In genomic region chr7:127966371-127966918, GRCm38 (mm10) we compare ENCODE assay signal across 8 mouse cellular contexts. TPM values are rescaled to one million over a fixed set of nuclear protein-coding genes. Genes with fewer than 3 reads are reported as not detected.
DNase-seq lines count a peak whose midpoint lies in the region; ATAC-seq and TF ChIP-seq lines count a peak whose summit lies in the region.

No protein-coding gene starts in this region.

- no peaks in the 10 kb centered on the region for H3K27me3 ChIP-seq in intestine, embryonic 16.5 days (replicated peaks; ENCODE audit: control insufficient read depth, insufficient read depth, low read length)
- no peaks in the 10 kb centered on the region for H3K27me3 ChIP-seq in myocyte (ENCODE audit: control insufficient read depth, insufficient read depth, insufficient read length)

- H3K4me3 ChIP-seq in intestine, embryonic 16.5 days (ENCODE audit: low read length): peak overlapping the region; percentile 95
- peak overlapping the region; percentile 95 for H3K4me3 ChIP-seq in myocyte

- peak overlapping the region; percentile 98 for H3K27ac ChIP-seq in intestine, embryonic 16.5 days (ENCODE audit: low read length)

- TF ChIP-seq POLR2A in myocyte (IDR thresholded peaks at IDR 0.05; ENCODE audit: insufficient read length, low read depth): no peak

- WGBS in intestine, embryonic 16.5 days: 12% methylated on average over 10 of the region's 10 CpGs

- no peaks in the 10 kb centered on the region for H3K9me3 ChIP-seq in intestine, embryonic 16.5 days (ENCODE audit: control insufficient read depth, low read length)

- H3K36me3 ChIP-seq in intestine, embryonic 16.5 days (ENCODE audit: control insufficient read depth, insufficient read depth, low read length): peaks cover 8% of the 10 kb centered on the region; the same call in 1 of the 2 replicates
- peaks cover 14% of the 10 kb centered on the region for H3K36me3 ChIP-seq in myocyte (ENCODE audit: control insufficient read depth, insufficient read depth)

- H3ac ChIP-seq in myocyte (ENCODE audit: control insufficient read depth, insufficient read length): peak overlapping the region; percentile 89

- peak; percentile 32 for DNase-seq in kidney, adult 9 months
- no peak for DNase-seq in kidney, postnatal 25 days
- peak; percentile 34 for DNase-seq in NIH3T3 (ENCODE audit: low read depth)
- DNase-seq in urinary bladder, postnatal 10 days (ENCODE audit: low spot score): no peak
- DNase-seq in frontal cortex, postnatal 25 days (ENCODE audit: low spot score in 2 of 2): no peak

- peaks cover 12% of the 10 kb centered on the region for H3K4me1 ChIP-seq in intestine, embryonic 16.5 days (ENCODE audit: control insufficient read depth, insufficient read depth, low read length)

- peak overlapping the region; percentile 73 for H3K4me2 ChIP-seq in intestine, embryonic 16.5 days (ENCODE audit: low read depth, low read length)
- peak overlapping the region; percentile 95 for H3K4me2 ChIP-seq in myocyte (ENCODE audit: low read depth)

- ATAC-seq in erythroid progenitor cell, adult 5-6 weeks (replicated peaks; ENCODE audit: low FRiP score, poor library complexity, severe bottlenecking): peak; percentile 18
- peak; percentile 17 for ATAC-seq in intestine, embryonic 16.5 days

- H3K79me2 ChIP-seq in myocyte (ENCODE audit: control insufficient read depth, insufficient read depth): peaks cover 36% of the 10 kb centered on the region

- H3K9ac ChIP-seq in intestine, embryonic 16.5 days (ENCODE audit: low read depth, low read length): peak overlapping the region; percentile 99

TF ChIP-seq in myocyte, 11 proteins besides CTCF, POLR2A, EP300 and RAD21:
- no peak for TF ChIP-seq CEBPB (IDR thresholded peaks at IDR 0.05; ENCODE audit: insufficient read depth, poor library complexity, severe bottlenecking)
- TF ChIP-seq SRF (IDR thresholded peaks at IDR 0.05; ENCODE audit: control insufficient read depth, insufficient read length, low read depth): no peak
- TF ChIP-seq MYOD1 (IDR thresholded peaks at IDR 0.05; ENCODE audit: control insufficient read depth in 1 of 3, insufficient read length in 2 of 3, low read depth in 2 of 3): no peak
- no peak for TF ChIP-seq MYOG (IDR thresholded peaks at IDR 0.05; ENCODE audit: control insufficient read depth in 1 of 3, insufficient read depth in 1 of 3, insufficient read length in 2 of 3, low read depth in 2 of 3)
- no peak for TF ChIP-seq REST (IDR thresholded peaks at IDR 0.05; ENCODE audit: insufficient read depth, insufficient read length)
TF ChIP-seq in myocyte: peak in this region for 0.

RNA-seq across cellular contexts. Expression of gene Fus, which starts 0.8 kb away (rescaled TPM):
- total RNA-seq in erythroid progenitor cell, adult 5-6 weeks (2015; ENCODE audit: low replicate concordance): 125 and 187 TPM in 2 replicates
- 81.2 and 118 TPM in 2 replicates for total RNA-seq in erythroid progenitor cell, adult 5-6 weeks (2017; ENCODE audit: low replicate concordance)
- 204 and 215 TPM in 2 replicates for polyA plus RNA-seq in intestine, embryonic 16.5 days (2015; fragmentation: Nextera tagmentation; extraction: Ambion mirVana)
- polyA plus RNA-seq in myocyte (2012; fragmentation: generic; extraction: Trizol): 231 TPM

RNA-seq across cellular contexts. Expression of gene Prss36, which starts 19.9 kb away (rescaled TPM):
- 3.8 TPM in 1 of 2 replicates, not detected in the other for total RNA-seq in erythroid progenitor cell, adult 5-6 weeks (2015; ENCODE audit: low replicate concordance)
- total RNA-seq in erythroid progenitor cell, adult 5-6 weeks (2017; ENCODE audit: low replicate concordance): not detected in 2 replicates
- 9.6 and 10.3 TPM in 2 replicates for polyA plus RNA-seq in intestine, embryonic 16.5 days (2015; fragmentation: Nextera tagmentation; extraction: Ambion mirVana)
- polyA plus RNA-seq in myocyte (2012; fragmentation: generic; extraction: Trizol): 10.6 TPM

RNA-seq across cellular contexts. Expression of gene Pycard, which starts 27.2 kb away (rescaled TPM):
- 12.2 and 56.9 TPM in 2 replicates for total RNA-seq in erythroid progenitor cell, adult 5-6 weeks (2015; ENCODE audit: low replicate concordance)
- total RNA-seq in erythroid progenitor cell, adult 5-6 weeks (2017; ENCODE audit: low replicate concordance): 2.2 and 5.7 TPM in 2 replicates
- polyA plus RNA-seq in intestine, embryonic 16.5 days (2015; fragmentation: Nextera tagmentation; extraction: Ambion mirVana): 623 and 626 TPM in 2 replicates
- polyA plus RNA-seq in myocyte (2012; fragmentation: generic; extraction: Trizol): 3.9 TPM

RNA-seq across cellular contexts. Expression of gene Prss8, which starts 36.5 kb away (rescaled TPM):
- not detected in 2 replicates for total RNA-seq in erythroid progenitor cell, adult 5-6 weeks (2015; ENCODE audit: low replicate concordance)
- total RNA-seq in erythroid progenitor cell, adult 5-6 weeks (2017; ENCODE audit: low replicate concordance): not detected in 2 replicates
- polyA plus RNA-seq in intestine, embryonic 16.5 days (2015; fragmentation: Nextera tagmentation; extraction: Ambion mirVana): 82.2 and 90.8 TPM in 2 replicates
- 0.06 TPM for polyA plus RNA-seq in myocyte (2012; fragmentation: generic; extraction: Trizol)

RNA-seq across cellular contexts. Expression of gene Trim72, which starts 37.3 kb away (rescaled TPM):
- total RNA-seq in erythroid progenitor cell, adult 5-6 weeks (2015; ENCODE audit: low replicate concordance): not detected in 2 replicates
- total RNA-seq in erythroid progenitor cell, adult 5-6 weeks (2017; ENCODE audit: low replicate concordance): not detected in 2 replicates
- 0.38 and 0.60 TPM in 2 replicates for polyA plus RNA-seq in intestine, embryonic 16.5 days (2015; fragmentation: Nextera tagmentation; extraction: Ambion mirVana)
- polyA plus RNA-seq in myocyte (2012; fragmentation: generic; extraction: Trizol): 468 TPM

Comparison
In these comparisons a context has a peak if more than half of its experiments do, and no peak if none do; other contexts are left out.
1. DNase-seq: peak in kidney, adult 9 months (single experiment) and NIH3T3 (single experiment); none in kidney, postnatal 25 days (0 of 2), urinary bladder, postnatal 10 days (single experiment) and frontal cortex, postnatal 25 days (0 of 2).
2. RNA of gene Pycard, which starts 27.2 kb away (polyA plus RNA-seq): 623 to 626 TPM in intestine, embryonic 16.5 days; 3.9 TPM in myocyte (single experiment); every median in the first group is over 100 times any median in the second.